Mouse (Mus musculus): ENCODE results near the gene Gabpb1. TPM values are rescaled to one million over a fixed set of nuclear protein-coding genes. Genes with fewer than 3 reads are reported as not detected.

Gabpb1 gene
- polyA plus RNA-seq, 1 experiment = 0.83 TPM

DNA sequence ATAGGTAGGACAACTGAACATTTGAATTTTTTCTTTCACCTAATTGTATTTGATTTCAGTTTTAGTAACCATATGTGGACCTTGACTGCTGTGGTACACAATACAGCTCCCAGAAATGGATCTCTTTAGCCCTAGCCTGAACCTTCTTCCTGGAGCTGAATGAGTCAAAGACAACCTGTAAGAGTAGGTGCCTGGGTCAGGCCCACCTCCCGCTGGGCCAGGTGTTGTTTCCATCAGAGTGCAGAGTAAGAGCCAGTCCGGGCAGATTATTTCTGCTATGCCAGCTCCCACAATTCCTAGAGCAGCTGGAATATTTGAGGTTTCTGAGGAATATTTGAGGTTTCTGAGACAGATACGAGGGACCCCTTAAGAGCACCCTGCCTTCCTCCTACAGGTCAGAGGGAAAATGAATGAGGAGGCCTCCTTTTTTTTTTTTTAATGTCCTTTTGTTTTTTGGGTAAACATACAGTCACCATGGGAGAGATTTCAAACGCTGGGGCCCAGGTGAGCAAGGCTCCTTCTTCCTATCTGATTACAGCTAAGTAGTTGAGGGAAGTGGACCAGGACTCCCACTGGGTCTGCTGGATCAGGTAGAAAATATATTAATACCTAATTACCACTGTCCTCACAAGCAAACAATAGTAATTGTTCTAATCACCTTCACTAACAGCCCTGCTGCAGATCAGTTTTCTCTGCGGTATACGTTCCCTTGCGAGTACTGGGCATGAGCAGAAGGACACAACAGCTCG is 91.3 kb downstream of the Gabpb1 start:
- H3K9me3 ChIP-seq (ENCODE audit: control insufficient read depth, low read length) = no peaks in the 10 kb centered on the region
- TF ChIP-seq TAL1 (IDR thresholded peaks at IDR 0.05; ENCODE audit: low read length) (no peak), GATA1 (IDR thresholded peaks at IDR 0.05; ENCODE audit: low read length) (no peak)
- peaks cover 5% of the 10 kb centered on the region; the same call in 1 of the 2 replicates for H3K36me3 ChIP-seq (ENCODE audit: control insufficient read depth)
- no peaks in the 10 kb centered on the region for H3K27me3 ChIP-seq (ENCODE audit: control insufficient read depth)
- H3K4me3 ChIP-seq (replicated peaks) = no peak overlapping the region
- no peaks in the 10 kb centered on the region for H3K4me1 ChIP-seq (ENCODE audit: control insufficient read depth)

DNA sequence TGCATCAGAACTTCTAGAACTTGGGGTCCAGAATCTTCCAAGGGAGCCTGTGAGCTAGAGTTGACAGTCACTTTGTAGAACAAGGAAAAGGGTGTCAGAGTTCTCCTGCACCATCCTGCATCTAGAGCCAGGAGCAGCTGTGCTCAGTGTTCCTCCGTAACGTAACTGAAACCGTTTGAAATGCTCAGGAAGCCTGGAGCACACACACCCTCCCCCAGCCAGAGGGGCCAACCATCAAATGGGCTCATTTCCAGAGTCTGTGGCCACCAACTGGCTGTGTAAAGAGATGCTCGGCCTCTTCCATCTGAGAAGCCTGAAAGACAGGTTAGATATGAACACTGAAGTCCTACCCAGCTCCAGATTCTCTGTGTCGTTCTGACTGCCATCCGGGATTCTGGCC is 92.2 kb downstream of the Gabpb1 start:
- H3K4me3 ChIP-seq (replicated peaks) = no peak overlapping the region
- TF ChIP-seq TAL1 (IDR thresholded peaks at IDR 0.05; ENCODE audit: low read length) (no peak), GATA1 (IDR thresholded peaks at IDR 0.05; ENCODE audit: low read length) (no peak)
- H3K9me3 ChIP-seq (ENCODE audit: control insufficient read depth, low read length) = no peaks in the 10 kb centered on the region
- H3K27me3 ChIP-seq (ENCODE audit: control insufficient read depth) = no peaks in the 10 kb centered on the region
- no peaks in the 10 kb centered on the region for H3K4me1 ChIP-seq (ENCODE audit: control insufficient read depth)
- H3K36me3 ChIP-seq (ENCODE audit: control insufficient read depth) = peaks cover 5% of the 10 kb centered on the region; the same call in 1 of the 2 replicates

DNA sequence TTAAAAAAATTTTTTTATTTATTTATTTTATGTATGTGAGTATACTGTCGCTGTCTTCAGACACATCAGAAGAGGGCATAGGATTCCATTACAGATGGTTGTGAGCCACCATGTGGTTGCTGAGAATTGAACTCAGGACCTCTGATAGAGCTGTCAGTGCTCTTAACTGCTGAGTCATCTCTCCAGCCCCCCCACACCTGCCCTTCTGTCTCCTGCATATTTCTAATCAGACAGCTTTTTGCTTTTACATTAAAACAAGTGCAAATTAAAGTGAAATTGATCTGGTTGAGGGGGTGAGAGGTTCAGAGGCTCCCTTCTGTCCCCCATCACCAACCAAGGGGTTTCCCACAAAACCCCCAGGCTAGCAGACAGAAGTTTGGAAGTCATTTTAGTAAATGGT is 96.9 kb downstream of the Gabpb1 start:
- H3K9me3 ChIP-seq (ENCODE audit: control insufficient read depth, low read length) = no peaks in the 10 kb centered on the region
- peaks cover 4% of the 10 kb centered on the region; the same call in 1 of the 2 replicates for H3K36me3 ChIP-seq (ENCODE audit: control insufficient read depth)
- no peak for TF ChIP-seq TAL1 (IDR thresholded peaks at IDR 0.05; ENCODE audit: low read length)
- TF ChIP-seq GATA1 (IDR thresholded peaks at IDR 0.05; ENCODE audit: low read length) = no peak
- no peaks in the 10 kb centered on the region for H3K4me1 ChIP-seq (ENCODE audit: control insufficient read depth)
- no peaks in the 10 kb centered on the region for H3K27me3 ChIP-seq (ENCODE audit: control insufficient read depth)
- no peak overlapping the region for H3K4me3 ChIP-seq (replicated peaks)

Other genes starting within 250 kb of the Gabpb1 start
- gene Atp8b4, start 175.7 kb downstream of the Gabpb1 start, polyA plus RNA-seq (2012) = not detected in 2 replicates
- not detected in 2 replicates for gene Slc27a2, start 123.9 kb downstream of the Gabpb1 start, polyA plus RNA-seq (2012)
- gene Hdc, start 57.0 kb downstream of the Gabpb1 start, polyA plus RNA-seq (2012) = 0.28 and 0.80 TPM in 2 replicates
- gene Usp8, start 31.0 kb upstream of the Gabpb1 start, polyA plus RNA-seq (2012) = 0.73 and 0.85 TPM in 2 replicates
- gene Usp50, start 107.1 kb upstream of the Gabpb1 start, polyA plus RNA-seq (2012) = 0.02 TPM in 1 of 2 replicates, not detected in the other
- 0.11 and 0.33 TPM in 2 replicates for gene Trpm7, start 199.9 kb upstream of the Gabpb1 start, polyA plus RNA-seq (2012)

Data from erythroblast, embryonic 14.5 days (primary cell).